ENCODE assay signal across 10 mouse cellular contexts in genomic region chr17:34743719-34744118, GRCm38 (mm10). TPM values are rescaled to one million over a fixed set of nuclear protein-coding genes. Genes with fewer than 3 reads are reported as not detected.
DNase-seq lines count a peak whose midpoint lies in the region; ATAC-seq and TF ChIP-seq lines count a peak whose summit lies in the region.
"Had no signal": no experiment of that assay in that cellular context is flagged by ENCODE, and none has a peak within 500 bp of the region (broad histone marks: within the 10 kb centered on the region; RNA-seq: fewer than 3 reads in every experiment).

Gene C4b, minus strand, starts transcription at chr17:34743882.

- no peak for TF ChIP-seq POLR2A in lung, adult 2 months (IDR thresholded peaks at IDR 0.05; ENCODE audit: borderline replicate concordance, extremely low read depth, low read depth, low read length)

- peak in 1 of 2 experiments; percentile 4 for DNase-seq in frontal cortex, adult 2 months (ENCODE audit: extremely low spot score in 1 of 2, low spot score in 1 of 2)
- no peak for DNase-seq in frontal cortex, postnatal 10 days (ENCODE audit: low spot score in 2 of 2)
- DNase-seq in liver, embryonic 13.5 days: no peak
- no peak for DNase-seq in liver, embryonic 11.5 days (ENCODE audit: low spot score)
- no peak for DNase-seq in heart, postnatal 14 days
- DNase-seq in lung, adult 2 months: no peak
- no peak for DNase-seq in cerebellum, adult 9-11 months

- no peaks in the 10 kb centered on the region for H3K4me1 ChIP-seq in liver, embryonic 13.5 days (replicated peaks)
- H3K4me1 ChIP-seq in liver, embryonic 11.5 days (replicated peaks; ENCODE audit: control insufficient read depth, insufficient read depth, low read length): no peaks in the 10 kb centered on the region
- H3K4me1 ChIP-seq in lung, adult 2 months (ENCODE audit: control insufficient read depth, insufficient read depth, low read length): no peaks in the 10 kb centered on the region
- H3K4me1 ChIP-seq in hindbrain, embryonic 13.5 days (replicated peaks): no peaks in the 10 kb centered on the region

- H3K9me3 ChIP-seq in liver, embryonic 13.5 days (replicated peaks): 0 out of 2 replicates have a peak, but pooled peaks cover 4% of the 10 kb centered on the region
- no peaks in the 10 kb centered on the region for H3K9me3 ChIP-seq in liver, embryonic 11.5 days (ENCODE audit: control insufficient read depth, low read length)
- H3K9me3 ChIP-seq in hindbrain, embryonic 13.5 days: peaks cover 3% of the 10 kb centered on the region; the same call in 1 of the 2 replicates

- WGBS in liver, embryonic 13.5 days (ENCODE audit: insufficient replicate concordance): 67% methylated on average over 7 of the region's 7 CpGs
- 81% methylated on average over 7 of the region's 7 CpGs for WGBS in liver, embryonic 11.5 days
- WGBS in lung, adult 2 months: 71% methylated on average over 7 of the region's 7 CpGs
- WGBS in hindbrain, embryonic 13.5 days: 94% methylated on average over 7 of the region's 7 CpGs

- intact Hi-C loops in heart, postnatal 14 days (cut with DNase I): no loop called here

- ATAC-seq in liver, embryonic 13.5 days (ENCODE audit: low read depth): peak; percentile 34; the same call in 1 of the 2 replicates
- ATAC-seq in liver, embryonic 11.5 days (replicated peaks; ENCODE audit: low FRiP score): no peak
- ATAC-seq in hindbrain, embryonic 13.5 days (ENCODE audit: low FRiP score): no peak
- ATAC-seq: midbrain, embryonic 16.5 days had no signal

- H3K36me3 ChIP-seq in liver, embryonic 13.5 days: no peaks in the 10 kb centered on the region
- H3K36me3 ChIP-seq in liver, embryonic 11.5 days (ENCODE audit: control insufficient read depth, insufficient read depth, low read length): no peaks in the 10 kb centered on the region
- no peaks in the 10 kb centered on the region for H3K36me3 ChIP-seq in hindbrain, embryonic 13.5 days

- H3K27ac ChIP-seq in liver, embryonic 13.5 days: no peak within 1 kb of the TSS
- no peak within 1 kb of the TSS for H3K27ac ChIP-seq in liver, embryonic 11.5 days (ENCODE audit: low read depth, low read length)
- H3K27ac ChIP-seq in hindbrain, embryonic 13.5 days: no peak within 1 kb of the TSS
- H3K27ac ChIP-seq: kidney, postnatal 0 days had no signal

- H3K27me3 ChIP-seq in liver, embryonic 13.5 days: peaks cover 3% of the 10 kb centered on the region; the same call in 1 of the 2 replicates
- no peaks in the 10 kb centered on the region; the same call in 1 of the 2 replicates for H3K27me3 ChIP-seq in liver, embryonic 11.5 days (replicated peaks; ENCODE audit: control insufficient read depth, insufficient read depth, low read length)
- H3K27me3 ChIP-seq in hindbrain, embryonic 13.5 days: 0 out of 2 replicates have a peak, but pooled peaks cover 3% of the 10 kb centered on the region

- no peak within 1 kb of the TSS for H3K4me2 ChIP-seq in liver, embryonic 13.5 days
- no peak within 1 kb of the TSS for H3K4me2 ChIP-seq in liver, embryonic 11.5 days
- no peak within 1 kb of the TSS for H3K4me2 ChIP-seq in hindbrain, embryonic 13.5 days

- H3K9ac ChIP-seq in liver, embryonic 13.5 days: no peak within 1 kb of the TSS
- no peak within 1 kb of the TSS for H3K9ac ChIP-seq in liver, embryonic 11.5 days (ENCODE audit: low read depth, low read length)
- no peak within 1 kb of the TSS for H3K9ac ChIP-seq in hindbrain, embryonic 13.5 days

- no peak within 1 kb of the TSS for H3K4me3 ChIP-seq in liver, embryonic 13.5 days (replicated peaks)
- no peak within 1 kb of the TSS for H3K4me3 ChIP-seq in liver, embryonic 11.5 days (ENCODE audit: low read depth, low read length)
- H3K4me3 ChIP-seq in lung, adult 2 months (replicated peaks; ENCODE audit: extremely low read depth, low read depth, low read length): no peak within 1 kb of the TSS
- H3K4me3 ChIP-seq in hindbrain, embryonic 13.5 days: no peak within 1 kb of the TSS

- no peak for TF ChIP-seq CTCF in lung, adult 2 months (IDR thresholded peaks at IDR 0.05; ENCODE audit: insufficient read depth, low read length)

RNA-seq across cellular contexts. Expression of gene C4b, which starts in this region (rescaled TPM):
- 18.8 and 22.8 TPM in 2 replicates for polyA plus RNA-seq in frontal cortex, adult 2 months (2012; rRNA removed)
- 1.2 and 1.4 TPM in 2 replicates for polyA plus RNA-seq in liver, embryonic 13.5 days (2015; fragmentation: Nextera tagmentation; extraction: Ambion mirVana)
- 0.13 and 0.23 TPM in 2 replicates for polyA plus RNA-seq in liver, embryonic 11.5 days (2014; fragmentation: Nextera tagmentation; extraction: Ambion mirVana)
- total RNA-seq in heart, postnatal 14 days (2021): 10 to 100 TPM; 17.9 to 21.3 TPM
- 136 and 137 TPM in 2 replicates for polyA plus RNA-seq in lung, adult 2 months (2012; rRNA removed)
- 0.09 TPM in 1 of 2 replicates, not detected in the other for polyA plus RNA-seq in hindbrain, embryonic 13.5 days (2015; fragmentation: Nextera tagmentation; extraction: Ambion mirVana)
